Mouse (Mus musculus) R1 (cell line): ENCODE data around the gene Tpm1.

Source experiments
- DNase-seq: peaks from one replicate; pipeline ENCODE4 v3.0.0-alpha.2; 2018; ENCODE audit warnings: low read depth, low spot score

Tpm1 gene

GRCm38 (mm10) chr9:67046881-67047605 lies 2.2 kb downstream of the Tpm1 start:
- DNase-seq: peak; percentile 56

GRCm38 (mm10) chr9:67045966-67046602 lies 3.1 kb downstream of the Tpm1 start:
- DNase-seq: peak; percentile 63

DNA sequence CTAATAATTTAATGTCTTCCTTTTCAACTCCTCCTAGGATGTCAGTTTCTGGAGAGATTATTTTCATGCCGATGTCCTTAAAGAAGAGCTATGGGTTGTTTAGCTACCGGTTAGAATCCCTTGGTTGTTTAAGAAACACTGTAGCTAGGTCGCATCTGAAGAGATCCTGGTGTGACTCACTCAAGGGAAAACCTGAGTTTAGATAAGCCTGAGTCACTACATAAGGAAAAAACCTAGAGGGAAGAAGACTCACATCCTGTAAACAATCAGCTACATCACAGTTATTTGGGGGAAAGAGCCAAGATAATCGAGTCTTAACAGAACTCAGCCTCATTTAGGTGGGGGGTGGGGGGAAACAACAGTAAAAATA lies 3.9 kb downstream of the Tpm1 start:
- DNase-seq: no peak

- peak; percentile 89 for DNase-seq
Measured at GRCm38 (mm10) chr9:67044551-67045305, 4.5 kb downstream of the Tpm1 start.

DNA sequence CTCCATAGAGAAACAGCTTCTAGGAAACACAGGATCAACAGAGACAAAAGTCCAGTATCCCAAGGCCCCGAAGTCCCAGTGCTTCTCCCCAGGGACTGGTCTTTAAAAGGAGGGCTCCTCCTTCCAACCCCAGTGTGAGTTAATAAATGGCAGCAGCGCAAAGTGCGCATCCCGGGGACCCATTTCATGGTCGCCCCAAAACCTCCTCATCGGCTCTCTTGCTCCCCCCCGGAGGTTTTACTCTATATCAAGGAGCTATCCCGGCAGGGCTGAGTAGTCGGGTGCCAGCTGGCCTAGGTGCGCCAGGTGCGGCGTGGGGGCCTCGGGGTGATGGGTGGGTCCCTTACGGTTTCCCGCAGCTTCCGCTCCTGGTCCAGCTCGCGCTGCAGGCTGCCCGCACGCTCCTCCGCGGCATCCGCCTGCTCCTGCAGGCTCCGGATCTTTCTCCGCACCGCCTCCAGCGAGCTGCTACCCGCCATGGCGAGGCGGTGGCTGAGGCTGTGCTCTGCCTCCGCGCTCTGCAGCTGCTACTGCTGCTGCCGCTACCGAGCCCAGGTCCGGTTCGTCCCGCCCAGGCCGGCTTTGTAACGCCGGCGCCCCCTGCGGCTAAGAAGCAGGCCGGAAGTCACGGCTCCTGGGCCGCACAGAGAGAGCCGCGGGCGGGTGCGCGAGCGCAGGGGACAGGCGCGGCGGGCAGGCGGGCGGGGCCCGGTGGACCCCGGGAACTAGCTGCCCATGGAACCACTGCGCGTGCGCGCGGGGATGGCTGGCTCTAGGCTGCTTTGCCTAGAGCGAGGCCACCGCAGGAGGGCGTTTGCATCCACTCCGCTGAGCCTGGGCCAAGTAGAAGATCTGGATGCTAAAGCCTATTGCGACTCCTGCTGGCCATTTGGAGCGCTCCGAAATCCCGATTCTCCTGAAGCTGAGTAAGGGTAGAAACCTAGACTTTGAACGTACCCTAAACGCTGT lies 5.7 kb downstream of the Tpm1 start:
- peak; percentile 98 for DNase-seq

GRCm38 (mm10) chr9:67042813-67043207 lies 6.4 kb downstream of the Tpm1 start:
- no peak for DNase-seq

- DNase-seq: peak; percentile 66
Measured at GRCm38 (mm10) chr9:67041840-67042812, 7.1 kb downstream of the Tpm1 start.

DNA sequence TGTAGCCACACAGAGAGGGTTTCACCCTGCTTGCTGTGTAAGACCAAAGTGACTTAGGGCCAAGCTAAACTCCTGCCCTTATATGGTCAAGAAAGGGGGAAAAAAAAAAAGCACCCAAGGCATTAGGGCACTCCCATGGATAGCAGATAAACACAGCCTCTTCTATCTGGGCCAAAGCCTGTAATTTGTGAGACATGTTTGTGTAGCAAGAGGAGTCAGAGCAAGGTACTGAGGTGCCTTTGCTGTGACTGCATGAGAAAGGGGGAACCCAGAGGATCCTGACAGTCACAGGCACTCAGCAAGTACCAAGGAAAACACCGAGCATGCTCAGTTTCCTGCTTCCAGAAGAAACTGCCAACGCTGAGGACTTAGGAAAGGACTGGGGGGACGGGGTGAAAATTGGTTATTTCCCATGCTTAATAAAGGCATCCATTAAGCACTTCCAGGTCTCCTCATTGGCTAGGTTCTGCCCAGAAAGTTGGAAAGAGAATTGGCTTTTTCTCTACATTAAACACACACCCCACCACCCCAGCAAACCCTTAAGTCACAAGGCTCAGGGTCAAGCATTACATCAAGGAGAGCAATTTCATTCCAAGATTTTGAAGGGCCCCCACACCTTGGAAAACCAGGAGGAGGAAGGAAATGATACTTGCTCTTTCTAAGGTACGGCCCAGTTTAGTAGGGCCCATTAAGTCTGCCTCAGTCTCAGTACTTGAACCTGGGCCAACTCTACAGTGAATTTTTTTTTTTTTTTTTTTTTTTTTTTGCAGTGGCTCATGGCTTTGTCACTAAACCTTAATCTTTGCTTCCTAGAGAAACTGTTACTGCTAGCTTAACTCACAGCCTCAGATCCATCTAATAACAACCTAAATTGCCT lies 8.0 kb downstream of the Tpm1 start:
- no peak for DNase-seq

DNA sequence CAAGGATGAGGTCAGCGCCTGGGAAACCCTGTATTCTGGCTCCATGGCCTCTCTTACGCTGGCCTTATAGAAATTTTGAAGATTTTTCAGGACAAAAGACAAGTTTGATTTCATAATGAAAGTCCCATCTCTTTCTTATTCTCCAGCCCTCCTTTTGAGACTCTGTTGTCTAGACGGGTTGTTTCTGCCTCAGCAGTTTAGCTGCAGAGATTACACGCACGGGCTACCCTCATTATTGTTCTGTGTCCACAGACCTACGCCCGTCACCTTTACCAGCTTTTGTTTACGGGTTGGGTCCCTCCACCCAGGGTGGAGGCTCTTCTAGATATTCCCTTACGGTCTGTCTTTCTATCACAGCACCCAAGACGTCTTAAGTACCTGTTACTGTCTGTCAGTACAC lies 9.3 kb downstream of the Tpm1 start:
- no peak for DNase-seq

DNA sequence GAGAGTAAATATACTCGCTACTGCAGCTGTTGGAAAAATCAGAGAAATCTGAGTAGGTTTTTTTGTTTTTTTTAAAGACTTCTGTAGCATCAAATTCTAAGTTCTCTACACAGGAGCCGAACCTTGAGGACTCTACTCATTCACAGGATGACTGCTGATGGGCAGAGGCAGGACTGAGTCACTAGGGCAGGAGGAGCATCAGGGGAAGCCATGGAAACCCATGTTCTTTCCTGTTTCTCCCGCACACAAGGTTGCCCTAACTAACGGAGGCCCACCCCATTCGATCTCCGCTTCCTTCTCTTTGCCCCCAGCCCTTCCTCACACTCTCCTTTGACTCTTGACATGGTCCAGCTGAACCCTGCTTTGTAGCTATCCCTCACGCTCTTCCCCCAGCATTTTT lies 10.5 kb downstream of the Tpm1 start:
- no peak for DNase-seq

DNA sequence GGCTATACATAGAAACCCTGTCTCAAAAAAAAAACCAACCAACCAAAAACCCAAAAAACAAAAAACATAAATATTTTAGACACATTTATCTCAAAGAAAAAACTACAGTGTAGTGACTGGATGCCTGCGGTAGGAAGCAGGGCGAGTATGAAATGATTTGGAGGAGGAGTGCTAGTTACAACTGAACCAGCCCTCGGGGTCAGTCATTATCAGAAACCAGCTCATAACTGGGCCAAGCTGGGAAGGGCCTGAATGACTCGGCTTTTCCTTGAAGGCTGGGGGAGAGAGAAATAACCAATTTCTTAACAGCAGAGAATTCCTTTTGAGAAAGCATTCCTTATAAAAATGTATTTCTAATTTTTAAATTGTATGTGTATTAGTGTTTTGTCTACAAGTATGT lies 11.5 kb downstream of the Tpm1 start:
- no peak for DNase-seq

- DNase-seq: no peak
Measured at GRCm38 (mm10) chr9:67036527-67037118, 12.6 kb downstream of the Tpm1 start.

GRCm38 (mm10) chr9:67035957-67036451 lies 13.2 kb downstream of the Tpm1 start:
- DNase-seq: no peak

- DNase-seq: peak; percentile 62
Measured at GRCm38 (mm10) chr9:67034677-67035076, 14.5 kb downstream of the Tpm1 start.

DNA sequence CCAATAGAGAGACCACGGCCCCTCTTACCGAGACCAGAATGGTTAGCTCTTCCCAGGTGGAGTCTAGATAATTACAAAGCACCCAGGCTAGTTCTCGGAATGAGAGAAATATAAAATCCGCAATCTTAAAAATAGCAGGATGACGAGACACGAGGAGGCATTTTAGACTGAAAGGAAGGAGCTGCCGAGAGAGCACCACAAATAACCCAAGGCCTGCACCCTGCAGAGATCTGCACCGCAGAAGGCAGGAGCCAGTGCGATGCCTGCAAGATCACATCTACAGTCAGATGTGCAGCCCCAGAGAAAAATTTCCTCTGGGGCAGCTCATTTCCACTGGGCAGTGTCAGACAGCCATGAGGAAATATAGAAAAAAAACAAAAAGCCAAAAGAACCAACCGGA lies 16.2 kb downstream of the Tpm1 start:
- DNase-seq: no peak

GRCm38 (mm10) chr9:67032611-67033010 lies 16.6 kb downstream of the Tpm1 start:
- DNase-seq: no peak

- no peak for DNase-seq
Measured at GRCm38 (mm10) chr9:67029518-67029917, 19.7 kb downstream of the Tpm1 start.

GRCm38 (mm10) chr9:67028929-67029328 lies 20.3 kb downstream of the Tpm1 start:
- DNase-seq: no peak
